Mouse (Mus musculus) olfactory bulb, adult 2 months (tissue): ENCODE data around the gene Bag6. TPM values are rescaled to one million over a fixed set of nuclear protein-coding genes. Genes with fewer than 3 reads are reported as not detected.

ENCODE experiments used
- H3K27ac ChIP-seq: fragments of 200-500 bp; 2 replicates; pipeline ENCODE4 v1.5.1; 2012; ENCODE audit warnings: low read depth, low read length; ENCODE audit not compliant: insufficient read depth
- H3K4me1 ChIP-seq: fragments of 200-500 bp; 2 replicates; pipeline ENCODE4 v1.6.1; 2012; ENCODE audit warnings: low read length; ENCODE audit not compliant: control insufficient read depth, insufficient read depth
- H3K4me3 ChIP-seq: fragments of 200-500 bp; 2 replicates; pipeline ENCODE4 v1.5.1; 2012; ENCODE audit warnings: mild to moderate bottlenecking, low read depth, low read length, moderate library complexity; ENCODE audit not compliant: insufficient read depth
- CTCF ChIP-seq: fragments of 200-500 bp; IDR thresholded peaks from 2 replicates; pipeline ENCODE4 v1.5.1; 2012; ENCODE audit warnings: low read depth, mild to moderate bottlenecking, low read length, moderate library complexity; ENCODE audit not compliant: insufficient read depth
- POLR2A ChIP-seq: fragments of 200-500 bp; IDR thresholded peaks from 2 replicates; pipeline ENCODE4 v1.6.1; 2012; ENCODE audit warnings: mild to moderate bottlenecking, low read depth, low read length, moderate library complexity; ENCODE audit not compliant: insufficient read depth
- WGBS: fragments of 180-500 bp; shearing (Covaris S2); methylation state at CpG from one replicate; pipeline ENCODE4 v1.1.7; 2018; 5-methylcytosine and 5-hydroxymethylcytosine counted together
- polyA plus RNA-seq: library from polyadenylated mRNA; stranded (reverse); fragments of >200 nt; gene quantifications from 2 replicates; pipeline ENCODE4 v1.2.4, GENCODE M21; 2012; ENCODE audit warnings: low replicate concordance; ENCODE audit not compliant: missing spikeins, insufficient read depth, insufficient read length

The Bag6 gene
- polyA plus RNA-seq, 1 experiment: 684 TPM

DNA sequence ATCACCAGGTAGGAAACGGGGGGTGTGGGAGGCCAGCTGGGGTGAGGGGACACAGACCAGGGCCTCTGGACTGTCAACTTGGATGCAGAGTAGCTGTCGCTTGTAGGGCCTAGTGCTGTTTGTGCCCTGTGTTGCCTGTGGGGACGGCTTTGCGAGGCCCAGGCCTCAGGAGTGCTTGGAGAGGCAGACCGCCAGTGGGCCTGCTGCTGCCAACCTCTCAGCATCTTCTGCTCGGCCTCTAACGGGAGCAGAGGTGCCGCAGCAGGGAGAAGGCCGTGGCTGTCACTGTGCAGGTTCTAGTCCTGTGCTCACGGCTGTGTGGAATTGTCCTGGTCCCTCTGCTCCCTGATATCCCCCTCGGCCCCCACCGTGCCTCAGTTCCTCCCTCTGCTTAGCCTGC lies 38.4 kb upstream of the Bag6 start:
- Histone ChIP-seq H3K4me3 (no peak overlapping the region), H3K4me1 (peaks cover 19% of the 10 kb centered on the region; the same call in 1 of the 2 replicates), H3K27ac (no peak overlapping the region)
- 81% methylated on average over 12 of the region's 12 CpGs for WGBS
- TF ChIP-seq POLR2A (no peak), CTCF (no peak)

DNA sequence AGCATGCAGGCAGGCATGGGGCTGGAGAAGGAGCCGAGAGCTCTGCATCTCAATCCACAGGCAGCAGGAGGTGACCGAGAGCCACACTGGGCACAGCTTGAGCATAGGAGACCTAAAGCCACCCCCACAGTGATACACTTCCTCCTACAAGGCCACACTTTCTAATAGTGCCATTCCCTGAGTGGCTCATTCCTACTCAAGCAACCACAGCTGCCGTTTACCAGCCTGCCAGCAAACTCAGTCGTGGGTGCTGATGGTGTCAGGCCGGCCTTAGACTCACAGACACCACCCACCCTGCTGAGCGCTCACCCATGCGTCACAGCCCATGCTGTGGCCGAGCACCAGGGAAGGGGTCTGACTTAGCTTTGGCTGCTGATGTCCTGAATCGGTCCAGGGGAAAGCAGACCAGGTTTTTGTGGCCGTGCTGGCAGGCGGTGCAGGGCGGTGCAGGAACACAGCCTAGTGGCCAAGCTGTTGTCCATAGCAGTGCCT lies 37.8 kb upstream of the Bag6 start:
- Histone ChIP-seq H3K27ac (no peak overlapping the region), H3K4me1 (peaks cover 19% of the 10 kb centered on the region; the same call in 1 of the 2 replicates), H3K4me3 (no peak overlapping the region)
- TF ChIP-seq POLR2A (no peak), CTCF (no peak)
- WGBS: 60% methylated on average over 12 of the region's 12 CpGs

DNA sequence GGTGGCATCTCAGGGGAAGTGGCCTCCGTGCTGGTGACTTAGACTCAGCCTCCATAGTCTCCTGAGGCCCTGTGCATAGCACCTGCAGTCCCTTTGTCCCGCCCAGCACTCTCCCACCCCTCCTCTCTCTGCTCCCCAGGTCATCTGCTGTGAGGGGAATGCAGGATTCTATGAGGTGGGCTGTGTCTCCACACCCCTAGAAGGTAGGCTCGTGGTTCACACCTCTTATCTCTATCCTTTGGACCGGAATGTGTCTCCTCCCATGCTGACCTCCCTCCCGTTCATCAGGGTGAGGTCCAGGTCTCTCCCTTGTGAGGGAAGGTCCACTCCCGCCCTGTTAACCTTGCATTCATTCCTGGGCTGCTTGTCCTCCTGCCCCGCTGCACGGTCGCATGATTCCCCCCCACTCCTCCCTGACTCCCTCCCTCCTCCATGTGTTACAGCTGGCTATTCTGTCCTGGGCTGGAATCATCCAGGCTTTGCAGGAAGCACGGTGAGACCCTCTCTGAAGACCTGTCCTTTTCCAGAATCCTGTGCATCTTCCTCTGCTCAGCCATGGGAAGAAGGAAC lies 34.7 kb upstream of the Bag6 start:
- WGBS: 80% methylated on average over 10 of the region's 10 CpGs
- Histone ChIP-seq H3K27ac (no peak overlapping the region), H3K4me3 (no peak overlapping the region), H3K4me1 (peaks cover 16% of the 10 kb centered on the region; the same call in 1 of the 2 replicates)
- TF ChIP-seq CTCF: no peak
- TF ChIP-seq POLR2A: no peak

DNA sequence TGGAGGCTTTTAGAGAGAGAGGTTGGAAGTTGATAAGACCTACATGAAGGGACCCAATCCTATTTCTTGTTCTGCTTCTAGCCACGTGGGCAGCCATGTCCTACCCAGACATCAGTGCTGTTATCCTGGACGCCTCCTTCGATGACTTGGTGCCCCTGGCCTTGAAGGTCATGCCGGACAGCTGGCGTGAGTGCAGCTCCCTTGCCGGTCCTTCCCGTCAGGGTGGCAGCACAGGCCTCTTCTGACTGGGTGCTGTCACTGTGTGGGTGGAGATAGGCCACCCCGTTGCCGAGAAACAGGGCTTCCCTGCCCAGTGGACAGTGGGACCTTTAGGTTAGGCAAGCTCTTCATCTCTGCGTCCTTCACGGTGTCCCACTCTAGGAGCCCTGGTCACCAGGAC lies 33.8 kb upstream of the Bag6 start:
- Histone ChIP-seq H3K4me3 (no peak overlapping the region), H3K4me1 (peaks cover 16% of the 10 kb centered on the region), H3K27ac (no peak overlapping the region)
- no peak for TF ChIP-seq POLR2A
- TF ChIP-seq CTCF: no peak
- WGBS: 87% methylated on average over 11 of the region's 11 CpGs

DNA sequence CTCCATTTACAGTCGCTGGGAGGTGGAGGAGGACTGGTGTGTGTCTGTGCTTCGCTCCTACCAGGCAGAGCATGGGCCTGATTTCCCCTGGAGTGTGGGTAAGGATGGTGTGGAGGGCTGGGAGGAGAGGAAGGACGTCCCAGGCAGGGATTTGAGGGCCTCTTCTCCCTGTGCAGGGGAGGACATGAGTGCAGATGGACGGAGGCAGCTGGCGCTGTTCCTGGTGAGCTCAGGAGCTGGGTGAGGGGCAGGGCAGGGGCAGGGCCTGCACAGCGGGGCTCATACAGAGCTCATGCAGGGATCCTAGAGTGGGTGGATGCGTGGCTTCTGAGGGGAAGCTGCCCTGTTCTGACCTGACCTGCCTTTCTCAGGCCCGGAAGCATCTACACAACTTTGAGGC lies 32.7 kb upstream of the Bag6 start:
- Histone ChIP-seq H3K4me3 (no peak overlapping the region), H3K27ac (no peak overlapping the region), H3K4me1 (peaks cover 4% of the 10 kb centered on the region)
- no peak for TF ChIP-seq POLR2A
- TF ChIP-seq CTCF: no peak
- 69% methylated on average over 8 of the region's 8 CpGs for WGBS

DNA sequence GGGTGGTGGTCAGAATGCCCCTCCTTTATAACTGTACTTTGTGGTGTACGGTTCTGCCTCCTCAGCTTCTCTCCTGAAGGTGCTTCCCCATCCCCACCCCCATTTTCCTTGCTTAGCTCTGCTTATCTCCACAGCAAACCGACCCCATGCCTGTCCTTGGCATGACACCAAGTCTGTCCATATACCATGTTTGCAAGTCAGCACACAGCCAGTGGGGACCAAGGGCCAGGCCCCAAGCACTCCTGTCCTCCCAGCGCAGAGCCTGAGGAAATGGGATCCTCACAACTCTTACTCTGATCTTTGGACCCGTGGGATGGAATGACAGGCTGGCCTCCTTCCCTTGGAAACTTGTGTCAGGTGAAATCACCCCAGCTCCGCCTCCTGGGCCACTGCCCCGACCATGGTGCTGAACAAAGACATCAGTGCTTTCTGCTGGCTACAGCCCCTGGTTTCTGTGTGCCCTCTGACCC lies 31.7 kb upstream of the Bag6 start:
- WGBS: 76% methylated on average over 6 of the region's 6 CpGs
- TF ChIP-seq POLR2A: no peak
- no peak for TF ChIP-seq CTCF

DNA sequence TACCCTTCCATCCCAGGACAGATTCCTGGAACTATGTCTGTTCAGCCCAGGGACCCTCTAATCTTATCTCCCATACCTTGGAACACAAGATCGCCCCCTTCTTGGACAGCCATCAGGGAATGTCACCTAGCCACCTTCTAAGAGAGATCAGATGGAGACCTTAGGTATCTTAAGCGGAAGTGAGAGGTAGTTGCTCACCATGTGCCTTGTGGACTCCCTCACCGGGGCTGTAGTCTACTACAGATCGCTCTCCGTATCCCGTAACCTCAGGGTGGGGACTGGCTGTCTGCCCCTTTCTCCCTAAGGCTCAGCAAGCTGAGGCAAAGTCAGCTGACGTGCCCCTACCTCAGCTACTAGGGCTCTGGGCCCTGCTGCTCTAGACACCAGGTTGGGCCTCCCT lies 30.9 kb upstream of the Bag6 start:
- Histone ChIP-seq H3K4me3 (no peak overlapping the region), H3K4me1 (peaks cover 2% of the 10 kb centered on the region; the same call in 1 of the 2 replicates), H3K27ac (no peak overlapping the region)
- TF ChIP-seq POLR2A: no peak
- no peak for TF ChIP-seq CTCF
- 88% methylated on average over 7 of the region's 7 CpGs for WGBS

More for the DNA sequence above, 31.7 kb upstream of the Bag6 start:
- H3K4me3 ChIP-seq: no peak overlapping the region
- H3K4me1 ChIP-seq: peaks cover 2% of the 10 kb centered on the region; the same call in 1 of the 2 replicates
- no peak overlapping the region for H3K27ac ChIP-seq

DNA sequence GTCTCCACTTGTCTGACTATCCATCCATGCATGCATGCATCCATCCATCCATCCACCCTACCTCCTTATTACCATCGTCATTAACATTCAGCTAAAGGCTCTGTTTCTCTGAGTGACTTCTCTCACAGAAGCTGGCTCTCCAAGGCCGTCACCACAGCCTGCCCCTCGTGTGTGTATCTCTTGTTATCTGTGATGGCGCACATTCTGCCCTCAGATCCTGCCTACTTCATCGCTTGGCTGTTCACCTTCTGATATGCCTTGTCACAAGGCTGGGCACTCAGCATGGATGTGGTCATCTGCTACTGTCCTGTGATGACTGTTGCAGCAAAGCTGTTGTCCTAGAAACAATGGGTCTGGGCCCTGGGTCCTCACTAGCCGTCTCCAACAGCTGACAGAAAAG lies 30.2 kb upstream of the Bag6 start:
- no peak overlapping the region for H3K27ac ChIP-seq
- no peak for TF ChIP-seq CTCF
- no peak for TF ChIP-seq POLR2A
- no peak overlapping the region for H3K4me3 ChIP-seq
- H3K4me1 ChIP-seq: peaks cover 2% of the 10 kb centered on the region; the same call in 1 of the 2 replicates
- WGBS: 74% methylated on average over 6 of the region's 6 CpGs

DNA sequence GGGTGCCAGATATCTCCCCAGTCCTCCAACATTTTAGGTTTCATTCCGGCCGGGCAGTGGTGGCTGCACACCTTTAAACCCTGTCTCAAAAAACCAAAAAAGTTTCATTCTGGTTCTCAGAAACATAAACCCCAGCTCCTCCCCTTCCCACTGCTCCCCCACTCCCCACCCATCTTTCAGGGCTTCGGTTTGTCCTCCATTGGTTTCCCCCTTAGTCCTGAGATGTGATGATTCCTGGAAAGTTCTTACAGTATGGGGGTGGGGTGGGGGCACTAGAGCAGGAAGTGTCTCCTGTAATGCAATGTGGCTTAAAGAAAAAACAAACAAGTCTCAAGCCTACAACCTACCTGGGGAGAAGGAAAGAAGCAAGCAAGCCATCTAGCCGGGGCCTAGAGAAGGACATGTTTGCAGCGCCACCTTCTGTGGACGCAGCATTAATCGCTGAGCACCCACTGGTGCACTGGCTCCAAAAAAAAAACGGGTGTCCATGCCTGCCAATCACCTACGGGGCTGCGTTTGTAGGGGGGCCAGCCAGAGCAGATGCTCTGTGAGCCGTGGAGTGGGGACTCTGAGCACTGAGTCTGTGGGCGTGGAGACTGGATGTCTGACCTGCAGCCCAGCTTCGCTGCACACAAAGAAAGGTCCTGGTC lies 29.1 kb upstream of the Bag6 start:
- Histone ChIP-seq H3K27ac (no peak overlapping the region), H3K4me1 (peaks cover 2% of the 10 kb centered on the region; the same call in 1 of the 2 replicates), H3K4me3 (no peak overlapping the region)
- TF ChIP-seq POLR2A (no peak), CTCF (0 out of 2 replicates have a peak, but pooled peaks have one; percentile 11)
- 25% methylated on average over 13 of the region's 13 CpGs for WGBS

DNA sequence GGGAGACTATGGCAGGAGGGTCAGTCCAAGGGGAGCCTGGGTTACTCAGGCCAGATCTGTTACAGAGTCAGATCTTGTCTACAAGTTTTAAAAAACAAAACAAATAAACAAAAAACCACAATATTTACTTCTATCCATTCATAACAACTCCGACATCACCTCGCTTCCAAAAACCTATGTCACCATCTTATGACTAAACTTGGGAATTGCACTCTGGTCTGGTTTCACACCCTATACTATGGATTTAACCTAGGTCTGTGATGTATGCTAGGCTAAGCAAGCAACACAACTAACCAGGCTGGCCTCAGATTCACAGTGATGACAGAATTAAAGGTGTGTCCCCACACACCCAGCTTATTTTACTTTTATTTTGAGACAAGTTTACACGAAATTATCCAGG lies 28.5 kb upstream of the Bag6 start:
- Histone ChIP-seq H3K4me1 (peaks cover 2% of the 10 kb centered on the region; the same call in 1 of the 2 replicates), H3K27ac (no peak overlapping the region), H3K4me3 (no peak overlapping the region)
- TF ChIP-seq POLR2A (no peak), CTCF (no peak)
- WGBS: 60% methylated on average over 3 of the region's 3 CpGs
